Mouse (Mus musculus) macrophage (primary cell): ENCODE results near the gene B9d2. TPM values are rescaled to one million over a fixed set of nuclear protein-coding genes. Genes with fewer than 3 reads are reported as not detected.

Experiments
- H3K27ac ChIP-seq: fragments of 350-480 bp; formaldehyde crosslinking; 2 replicates; pipeline ENCODE4 v1.9.0; 2021
- H3K36me3 ChIP-seq: fragments of 350-480 bp; formaldehyde crosslinking; 2 replicates; pipeline ENCODE4 v1.9.0; 2021; ENCODE audit errors: inconsistent target
- H3K4me3 ChIP-seq: fragments of 350-480 bp; formaldehyde crosslinking; 2 replicates; pipeline ENCODE4 v1.9.0; 2021; ENCODE audit errors: inconsistent target
- H3K79me2 ChIP-seq: fragments of 350-480 bp; formaldehyde crosslinking; 2 replicates; pipeline ENCODE4 v1.9.0; 2021; ENCODE audit errors: inconsistent target
- WGBS: methylation state at CpG from one replicate; pipeline ENCODE4 v1.1.7; 2026; ENCODE audit warnings: inconsistent platforms; ENCODE audit not compliant: missing documents; 5-methylcytosine and 5-hydroxymethylcytosine counted together
- polyA plus RNA-seq: library from polyadenylated mRNA; stranded (reverse); fragments of 250-400 nt; gene quantifications from 3 replicates; pipeline ENCODE4 v1.2.4, GENCODE M21; 2018; ENCODE audit warnings: inconsistent platforms

Gene B9d2
- polyA plus RNA-seq, 1 experiment from 2014 or later: 6.8 TPM

- H3K36me3 ChIP-seq: no peaks in the 10 kb centered on the region
- peak overlapping the region; percentile 66 for H3K4me3 ChIP-seq
- peaks cover 25% of the 10 kb centered on the region; the same call in 1 of the 2 replicates for H3K79me2 ChIP-seq
- 10% methylated on average over 13 of the region's 15 CpGs for WGBS
- peak overlapping the region; percentile 93 for H3K27ac ChIP-seq
These were observed 1.0 kb downstream of the B9d2 start for GRCm38 (mm10) chr7:25681341-25682231.

- Histone ChIP-seq H3K79me2 (peaks cover 39% of the 10 kb centered on the region), H3K36me3 (no peaks in the 10 kb centered on the region), H3K4me3 (peak overlapping the region; percentile 6; the same call in 1 of the 2 replicates), H3K27ac (peak overlapping the region; percentile 93)
- 9% methylated on average over 7 of the region's 7 CpGs for WGBS
These were observed 3.0 kb downstream of the B9d2 start for GRCm38 (mm10) chr7:25683474-25684180.

- H3K27ac ChIP-seq: peak overlapping the region; percentile 93
- peaks cover 48% of the 10 kb centered on the region for H3K79me2 ChIP-seq
- WGBS: 91% methylated on average over 6 of the region's 6 CpGs
- H3K36me3 ChIP-seq: no peaks in the 10 kb centered on the region
- H3K4me3 ChIP-seq: no peak overlapping the region
These were observed 4.1 kb downstream of the B9d2 start for GRCm38 (mm10) chr7:25684659-25685058.

GRCm38 (mm10) chr7:25685926-25686470 lies 5.4 kb downstream of the B9d2 start:
- Histone ChIP-seq H3K79me2 (peaks cover 62% of the 10 kb centered on the region), H3K27ac (peak overlapping the region; percentile 13; the same call in 1 of the 2 replicates), H3K4me3 (no peak overlapping the region; the same call in 1 of the 2 replicates), H3K36me3 (no peaks in the 10 kb centered on the region)
- WGBS: 83% methylated on average over 21 of the region's 21 CpGs

- Histone ChIP-seq H3K79me2 (peaks cover 64% of the 10 kb centered on the region), H3K4me3 (peak within 1 kb of the TSS; percentile 81), H3K27ac (peak within 1 kb of the TSS; percentile 91), H3K36me3 (peaks cover 3% of the 10 kb centered on the region; the same call in 1 of the 2 replicates)
- WGBS: 2% methylated on average over 46 of the region's 69 CpGs
These were observed 6.3 kb downstream of the B9d2 start, which contains the start of gene Tgfb1 for GRCm38 (mm10) chr7:25686680-25687531. Gene Tgfb1 (plus strand): TSS chr7:25687002.

GRCm38 (mm10) chr7:25687811-25688401 lies 7.3 kb downstream of the B9d2 start:
- H3K4me3 ChIP-seq: peak overlapping the region; percentile 81
- peaks cover 68% of the 10 kb centered on the region for H3K79me2 ChIP-seq
- under 1% methylated on average over 47 of the region's 47 CpGs for WGBS
- peaks cover 13% of the 10 kb centered on the region; the same call in 1 of the 2 replicates for H3K36me3 ChIP-seq
- H3K27ac ChIP-seq: peak overlapping the region; percentile 91

GRCm38 (mm10) chr7:25688810-25689586 lies 8.4 kb downstream of the B9d2 start:
- 2% methylated on average over 47 of the region's 52 CpGs for WGBS
- Histone ChIP-seq H3K36me3 (peaks cover 24% of the 10 kb centered on the region; the same call in 1 of the 2 replicates), H3K79me2 (peaks cover 79% of the 10 kb centered on the region), H3K4me3 (peak overlapping the region; percentile 81), H3K27ac (peak overlapping the region; percentile 91)

GRCm38 (mm10) chr7:25689603-25690021 lies 9.0 kb downstream of the B9d2 start:
- WGBS: 0% methylated on average over 12 of the region's 12 CpGs
- Histone ChIP-seq H3K4me3 (peak overlapping the region; percentile 50), H3K79me2 (peaks cover 85% of the 10 kb centered on the region), H3K36me3 (peaks cover 30% of the 10 kb centered on the region), H3K27ac (peak overlapping the region; percentile 60)

GRCm38 (mm10) chr7:25690051-25690450 lies 9.5 kb downstream of the B9d2 start:
- peak overlapping the region; percentile 60 for H3K27ac ChIP-seq
- peaks cover 35% of the 10 kb centered on the region for H3K36me3 ChIP-seq
- peaks cover 86% of the 10 kb centered on the region for H3K79me2 ChIP-seq
- WGBS: 6% methylated on average over 5 of the region's 5 CpGs
- H3K4me3 ChIP-seq: peak overlapping the region; percentile 50

- Histone ChIP-seq H3K4me3 (no peak overlapping the region), H3K27ac (no peak overlapping the region), H3K79me2 (peaks cover 99% of the 10 kb centered on the region), H3K36me3 (peaks cover 73% of the 10 kb centered on the region)
- 89% methylated on average over 8 of the region's 8 CpGs for WGBS
These were observed 13.5 kb downstream of the B9d2 start for GRCm38 (mm10) chr7:25694104-25694503.

GRCm38 (mm10) chr7:25699851-25700250 lies 19.3 kb downstream of the B9d2 start:
- 97% methylated on average over 13 of the region's 13 CpGs for WGBS

GRCm38 (mm10) chr7:25700732-25701131 lies 20.2 kb downstream of the B9d2 start:
- no peak overlapping the region for H3K27ac ChIP-seq
- H3K4me3 ChIP-seq: no peak overlapping the region
- WGBS: 92% methylated on average over 11 of the region's 12 CpGs
- peaks cover 73% of the 10 kb centered on the region for H3K36me3 ChIP-seq
- H3K79me2 ChIP-seq: peaks cover 83% of the 10 kb centered on the region

More at GRCm38 (mm10) chr7:25699851-25700250, 19.3 kb downstream of the B9d2 start:
- H3K4me3 ChIP-seq: no peak overlapping the region
- peaks cover 82% of the 10 kb centered on the region for H3K36me3 ChIP-seq
- no peak overlapping the region for H3K27ac ChIP-seq
- peaks cover 92% of the 10 kb centered on the region for H3K79me2 ChIP-seq

GRCm38 (mm10) chr7:25702350-25702749 lies 21.8 kb downstream of the B9d2 start:
- no peak overlapping the region for H3K27ac ChIP-seq
- no peak overlapping the region for H3K4me3 ChIP-seq
- H3K79me2 ChIP-seq: peaks cover 67% of the 10 kb centered on the region
- WGBS: 83% methylated on average over 2 of the region's 2 CpGs
- peaks cover 57% of the 10 kb centered on the region for H3K36me3 ChIP-seq
